Mouse (Mus musculus): ENCODE results near the gene Taar6.

Taar6 gene

DNA sequence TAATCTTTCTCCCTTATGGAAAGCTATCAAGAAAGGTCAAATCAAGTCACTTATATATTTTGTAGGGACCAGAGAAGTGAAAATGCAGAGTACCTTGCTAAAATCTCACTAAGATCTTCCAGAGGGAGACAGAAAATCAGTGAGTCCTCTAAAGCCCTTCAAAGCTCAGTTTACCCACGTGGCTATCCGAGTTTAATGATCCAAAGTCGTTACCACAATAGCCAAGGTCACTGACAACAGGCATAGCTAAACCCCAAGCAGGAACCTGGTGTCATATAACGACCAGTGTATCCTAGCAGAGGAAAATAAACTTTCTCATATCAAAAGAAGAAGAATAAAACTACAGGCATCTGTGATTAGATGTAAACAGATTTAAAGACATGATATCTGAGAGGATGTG, 47.8 kb downstream of the Taar6 start:
- DNase-seq (ENCODE audit: low spot score in 2 of 2): no peak
